Mouse (Mus musculus): ENCODE results near the gene Cdkn2c. TPM values are rescaled to one million over a fixed set of nuclear protein-coding genes. Genes with fewer than 3 reads are reported as not detected.

Gene Cdkn2c
- polyA plus RNA-seq, 1 experiment, result 35.4 TPM

- TF ChIP-seq CTCF (IDR thresholded peaks at IDR 0.05; ENCODE audit: borderline replicate concordance, control insufficient read depth, extremely low read depth, insufficient read depth, low read length, poor library complexity), result no peak
- TF ChIP-seq POLR2A (IDR thresholded peaks at IDR 0.05; ENCODE audit: control insufficient read depth, extremely low read depth, insufficient read depth, low read length, poor library complexity), result no peak
Observed at GRCm38 (mm10) chr4:109631029-109631428, 36.0 kb downstream of the Cdkn2c start.

DNA sequence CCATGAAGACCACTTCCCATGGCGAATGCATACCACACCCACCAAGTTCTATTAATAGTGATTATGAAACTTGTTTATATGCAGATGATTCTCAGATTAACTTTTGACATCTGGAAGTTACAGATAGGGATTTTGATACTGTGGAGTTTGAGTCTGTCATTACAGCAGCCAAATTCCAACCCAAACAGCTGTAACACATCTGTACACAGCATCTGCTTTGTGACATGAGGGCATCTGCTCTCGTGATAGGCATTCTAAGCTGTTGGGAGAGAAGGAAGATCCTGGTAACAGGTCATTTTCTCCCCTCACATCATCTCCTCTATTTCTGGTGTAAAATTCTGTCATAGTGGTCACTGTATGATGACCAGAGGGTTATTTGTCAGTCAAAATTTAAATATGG, 36.8 kb downstream of the Cdkn2c start:
- Histone ChIP-seq H3K27ac (ENCODE audit: control insufficient read depth, insufficient read depth, low read length) (no peak overlapping the region), H3K36me3 (ENCODE audit: control insufficient read depth, insufficient read depth, low read length) (no peaks in the 10 kb centered on the region), H3K4me1 (replicated peaks; ENCODE audit: control insufficient read depth, insufficient read depth, low read length) (no peaks in the 10 kb centered on the region), H3K27me3 (ENCODE audit: control insufficient read depth, insufficient read depth, low read length) (no peaks in the 10 kb centered on the region), H3K4me3 (ENCODE audit: control insufficient read depth, insufficient read depth, low read length) (no peak overlapping the region)
- 65% methylated on average over 2 of the region's 2 CpGs for WGBS
- DNase-seq, result no peak
- TF ChIP-seq POLR2A (IDR thresholded peaks at IDR 0.05; ENCODE audit: control insufficient read depth, extremely low read depth, insufficient read depth, low read length, poor library complexity) (no peak), CTCF (IDR thresholded peaks at IDR 0.05; ENCODE audit: borderline replicate concordance, control insufficient read depth, extremely low read depth, insufficient read depth, low read length, poor library complexity) (no peak)

More at GRCm38 (mm10) chr4:109631029-109631428, 36.0 kb downstream of the Cdkn2c start:
- Histone ChIP-seq H3K4me3 (ENCODE audit: control insufficient read depth, insufficient read depth, low read length) (no peak overlapping the region), H3K27me3 (ENCODE audit: control insufficient read depth, insufficient read depth, low read length) (no peaks in the 10 kb centered on the region), H3K36me3 (ENCODE audit: control insufficient read depth, insufficient read depth, low read length) (no peaks in the 10 kb centered on the region), H3K27ac (ENCODE audit: control insufficient read depth, insufficient read depth, low read length) (no peak overlapping the region), H3K4me1 (replicated peaks; ENCODE audit: control insufficient read depth, insufficient read depth, low read length) (no peaks in the 10 kb centered on the region)
- WGBS, result 95% methylated on average over 4 of the region's 4 CpGs
- no peak for DNase-seq

- Histone ChIP-seq H3K4me3 (ENCODE audit: control insufficient read depth, insufficient read depth, low read length) (no peak overlapping the region), H3K36me3 (ENCODE audit: control insufficient read depth, insufficient read depth, low read length) (no peaks in the 10 kb centered on the region), H3K4me1 (replicated peaks; ENCODE audit: control insufficient read depth, insufficient read depth, low read length) (no peaks in the 10 kb centered on the region), H3K27me3 (ENCODE audit: control insufficient read depth, insufficient read depth, low read length) (no peaks in the 10 kb centered on the region), H3K27ac (ENCODE audit: control insufficient read depth, insufficient read depth, low read length) (no peak overlapping the region)
- no peak for TF ChIP-seq POLR2A (IDR thresholded peaks at IDR 0.05; ENCODE audit: control insufficient read depth, extremely low read depth, insufficient read depth, low read length, poor library complexity)
- TF ChIP-seq CTCF (IDR thresholded peaks at IDR 0.05; ENCODE audit: borderline replicate concordance, control insufficient read depth, extremely low read depth, insufficient read depth, low read length, poor library complexity), result no peak
- WGBS, result 82% methylated on average over 4 of the region's 4 CpGs
- DNase-seq, result no peak
Observed at GRCm38 (mm10) chr4:109612596-109612995, 54.4 kb downstream of the Cdkn2c start.

Other genes with a start within 250 kb of the Cdkn2c start
- 16.1 and 23.8 TPM in 2 replicates for gene Rnf11, start 182.5 kb downstream of the Cdkn2c start, polyA plus RNA-seq (2012; rRNA removed)
- not detected in 2 replicates for gene 4930522H14Rik, start 135.9 kb downstream of the Cdkn2c start, polyA plus RNA-seq (2012; rRNA removed)
- gene Faf1, start 9.4 kb upstream of the Cdkn2c start, polyA plus RNA-seq (2012; rRNA removed), result 11.1 and 16.0 TPM in 2 replicates